Mouse (Mus musculus): Measurements from ENCODE around the gene Dnlz.

GRCm38 (mm10) chr2:26380131-26380771 lies 28.3 kb upstream of the Dnlz start, which contains the start of gene Snapc4:
- no peak for TF ChIP-seq CTCF (IDR thresholded peaks at IDR 0.05; ENCODE audit: extremely low read depth, insufficient read depth, low read length)
- peak; percentile 54; the same call in 1 of the 2 replicates for TF ChIP-seq POLR2A (IDR thresholded peaks at IDR 0.05; ENCODE audit: extremely low read depth, insufficient read depth, low read length)

Data from cortical plate, adult 2 months (tissue).